Mouse (Mus musculus): ENCODE measurements at regions not wholly inside any gene's neighbourhood (a gene's known extent, or its start where the extent isn't known, plus 50 kb on each side); places are given as distances from the start of the nearest gene placed in this dataset.

- no peak for DNase-seq
Measured at GRCm38 (mm10) chr3:9884691-9885354, 203.1 kb upstream of the Gm9833 start.

GRCm38 (mm10) chr3:9885565-9885964 lies 202.3 kb upstream of the Gm9833 start:
- peak; percentile 35 for DNase-seq

- no peak for DNase-seq
Measured at GRCm38 (mm10) chr3:9886077-9886476, 201.8 kb upstream of the Gm9833 start.

GRCm38 (mm10) chr3:9886765-9887626 lies 200.9 kb upstream of the Gm9833 start:
- no peak for DNase-seq

GRCm38 (mm10) chr3:9887627-9887994 lies 200.3 kb upstream of the Gm9833 start:
- DNase-seq = no peak

GRCm38 (mm10) chr3:9888051-9888450 lies 199.9 kb upstream of the Gm9833 start:
- no peak for DNase-seq

- no peak for DNase-seq
Measured at GRCm38 (mm10) chr3:9892884-9893494, 194.9 kb upstream of the Gm9833 start.

- DNase-seq = no peak
Measured at GRCm38 (mm10) chr3:9895396-9896135, 192.3 kb upstream of the Gm9833 start.

GRCm38 (mm10) chr3:9896303-9896702 lies 191.6 kb upstream of the Gm9833 start:
- DNase-seq = no peak

- no peak for DNase-seq
Measured at GRCm38 (mm10) chr3:9901663-9902062, 186.2 kb upstream of the Gm9833 start.

GRCm38 (mm10) chr3:9913357-9913756 lies 174.6 kb upstream of the Gm9833 start:
- no peak for DNase-seq

GRCm38 (mm10) chr3:9916538-9917106 lies 171.3 kb upstream of the Gm9833 start:
- DNase-seq = no peak

GRCm38 (mm10) chr3:9920331-9920730 lies 167.6 kb upstream of the Gm9833 start:
- peak; percentile 48 for DNase-seq

- DNase-seq = no peak
Measured at GRCm38 (mm10) chr3:9921730-9922129, 166.2 kb upstream of the Gm9833 start.

- no peak for DNase-seq
Measured at GRCm38 (mm10) chr3:9922541-9923046, 165.3 kb upstream of the Gm9833 start.

- DNase-seq = no peak
Measured at GRCm38 (mm10) chr3:9924630-9925029, 163.3 kb upstream of the Gm9833 start.

- no peak for DNase-seq
Measured at GRCm38 (mm10) chr3:9936853-9937441, 151.0 kb upstream of the Gm9833 start.

GRCm38 (mm10) chr3:9938651-9939050 lies 149.3 kb upstream of the Gm9833 start:
- no peak for DNase-seq

- DNase-seq = no peak
Measured at GRCm38 (mm10) chr3:9942631-9943030, 145.3 kb upstream of the Gm9833 start.

- peak; percentile 47 for DNase-seq
Measured at GRCm38 (mm10) chr3:9947357-9948065, 140.4 kb upstream of the Gm9833 start.

GRCm38 (mm10) chr3:9948114-9948513 lies 139.8 kb upstream of the Gm9833 start:
- DNase-seq = no peak

All from right cerebral cortex, postnatal 4 days (tissue).